Mouse (Mus musculus) cerebellum, adult 11 months (tissue): ENCODE measurements at regions not wholly inside any gene's neighbourhood (a gene's known extent, or its start where the extent isn't known, plus 50 kb on each side); places are given as distances from the start of the nearest gene placed in this dataset.

Experiments
- DNase-seq: peaks from one replicate; pipeline ENCODE4 v3.0.0; 2022

- peak; percentile 58 for DNase-seq
Measured at GRCm38 (mm10) chr14:24956528-24957210, 469.7 kb downstream of the Rps24 start.

DNA sequence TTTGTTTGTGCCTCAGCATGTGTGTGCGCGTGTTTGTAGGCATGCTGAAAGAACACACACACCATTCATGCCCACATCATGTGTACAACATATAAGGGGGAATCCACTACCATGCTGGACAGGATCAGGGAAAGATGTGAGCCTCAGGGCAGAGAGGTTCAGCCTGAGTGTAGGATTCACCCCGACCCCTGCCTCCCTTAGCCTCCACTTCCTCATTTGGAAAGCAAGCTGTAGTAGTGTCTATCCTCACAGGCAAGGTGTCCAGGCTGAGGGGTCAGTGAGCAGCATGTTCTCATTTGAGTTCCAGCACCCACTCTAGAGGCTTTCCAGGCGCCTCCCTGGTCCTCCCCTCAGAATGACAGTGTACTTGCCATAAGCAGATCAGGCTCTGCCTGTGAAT, 470.5 kb downstream of the Rps24 start:
- no peak for DNase-seq

DNA sequence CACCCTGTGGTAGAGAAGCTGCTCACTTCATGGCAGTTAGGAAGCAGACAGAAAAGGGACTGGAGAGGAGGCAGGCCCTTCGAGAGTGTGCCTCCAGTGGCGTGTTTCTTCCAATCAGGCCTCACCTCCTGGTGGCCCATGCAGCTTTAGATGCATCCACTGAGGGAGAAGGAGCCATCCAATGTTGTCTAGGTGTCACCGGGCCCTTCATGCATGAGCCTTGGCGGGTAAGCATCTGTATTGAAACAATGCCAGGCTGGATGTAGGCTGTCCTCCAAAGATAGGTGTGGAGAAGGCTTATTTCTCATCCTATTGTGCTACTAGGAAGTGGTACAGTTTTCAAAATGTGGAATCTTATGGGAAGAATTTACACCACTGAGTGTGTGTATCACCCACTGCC, 471.9 kb downstream of the Rps24 start:
- DNase-seq = no peak

- DNase-seq = no peak
Measured at GRCm38 (mm10) chr14:24959401-24959800, 472.5 kb downstream of the Rps24 start.

- peak; percentile 91 for DNase-seq
Measured at GRCm38 (mm10) chr14:24960082-24960482, 473.2 kb downstream of the Rps24 start.

GRCm38 (mm10) chr14:24960875-24961274, 473.9 kb downstream of the Rps24 start:
- no peak for DNase-seq

DNA sequence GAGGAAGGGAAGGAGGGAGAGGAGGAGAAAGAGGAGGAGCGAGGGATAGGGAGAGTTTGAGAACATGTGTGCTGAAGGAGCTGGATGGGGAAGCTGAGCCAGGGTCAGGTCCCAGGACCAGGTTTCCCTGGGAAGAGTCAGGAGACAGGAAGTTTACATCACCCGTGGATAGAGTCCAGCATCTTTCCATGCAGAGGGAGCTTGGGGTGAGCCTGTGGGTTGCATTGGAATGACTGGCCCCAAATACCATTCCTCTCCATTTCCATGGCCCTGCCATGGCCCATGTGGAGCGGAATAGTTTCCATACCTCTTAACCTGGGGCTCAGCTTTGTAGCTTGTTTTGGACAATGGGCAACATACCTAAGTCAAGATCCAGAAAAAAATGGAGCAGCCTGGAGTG, 474.8 kb downstream of the Rps24 start:
- no peak for DNase-seq

DNA sequence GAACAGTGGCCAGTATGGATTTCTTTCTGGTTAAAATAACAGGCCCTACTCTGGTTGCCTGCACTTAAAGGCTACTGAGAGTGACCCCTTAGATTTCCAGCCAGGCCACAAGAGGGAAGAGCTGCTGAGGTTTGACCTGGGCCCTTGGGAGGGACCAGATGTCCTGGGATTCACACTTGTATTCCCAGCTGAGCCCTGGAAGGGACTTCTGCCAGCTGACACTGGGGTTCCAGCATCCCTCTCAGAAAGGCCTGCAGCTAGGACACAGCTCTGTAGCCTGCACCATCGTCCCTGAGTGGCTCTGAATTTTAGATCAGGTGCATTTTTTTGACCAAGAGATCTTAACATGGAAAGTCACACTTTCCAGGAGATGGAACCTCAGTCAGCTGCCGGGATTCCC, 482.7 kb downstream of the Rps24 start:
- no peak for DNase-seq

DNA sequence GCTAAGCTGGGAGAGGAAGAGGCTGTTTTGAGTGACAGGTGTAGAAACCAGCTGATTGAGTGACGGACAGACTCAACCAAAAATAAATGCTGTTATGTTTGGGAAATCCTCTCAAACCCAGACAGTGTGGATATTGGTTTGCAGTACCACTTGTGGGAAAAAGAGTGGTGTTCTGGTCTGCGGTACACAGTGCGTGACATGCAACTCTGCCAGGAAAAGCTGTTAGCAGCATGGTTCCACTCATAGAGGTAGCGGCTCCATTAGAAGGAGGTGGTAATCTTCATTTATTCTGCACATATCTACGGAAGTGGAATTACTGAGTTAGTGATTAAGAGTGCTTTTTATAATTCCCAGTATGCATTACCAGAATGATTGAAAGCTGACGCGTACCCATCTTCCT, 485.4 kb downstream of the Rps24 start:
- DNase-seq = no peak

DNA sequence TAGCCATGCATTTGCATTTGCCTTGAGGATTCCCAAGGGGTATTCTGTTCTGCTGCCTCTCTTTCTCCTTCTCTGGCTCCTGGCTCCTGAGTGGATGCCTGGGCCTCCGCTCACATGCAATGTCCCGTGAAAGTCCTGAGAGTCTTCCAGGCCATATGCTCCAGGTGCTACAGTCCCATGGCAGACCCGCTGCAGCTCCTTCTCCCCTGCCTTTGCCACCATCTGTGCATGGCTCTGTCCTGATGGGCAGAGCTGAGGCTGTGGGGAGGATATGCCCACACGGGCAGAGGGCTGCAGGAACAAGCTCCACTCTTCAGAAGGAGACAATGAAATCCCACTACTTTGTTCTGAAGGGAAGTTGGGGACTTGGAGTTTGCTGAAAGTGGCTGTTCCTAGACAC, 485.9 kb upstream of the Zmiz1 start:
- DNase-seq = peak; percentile 84

DNA sequence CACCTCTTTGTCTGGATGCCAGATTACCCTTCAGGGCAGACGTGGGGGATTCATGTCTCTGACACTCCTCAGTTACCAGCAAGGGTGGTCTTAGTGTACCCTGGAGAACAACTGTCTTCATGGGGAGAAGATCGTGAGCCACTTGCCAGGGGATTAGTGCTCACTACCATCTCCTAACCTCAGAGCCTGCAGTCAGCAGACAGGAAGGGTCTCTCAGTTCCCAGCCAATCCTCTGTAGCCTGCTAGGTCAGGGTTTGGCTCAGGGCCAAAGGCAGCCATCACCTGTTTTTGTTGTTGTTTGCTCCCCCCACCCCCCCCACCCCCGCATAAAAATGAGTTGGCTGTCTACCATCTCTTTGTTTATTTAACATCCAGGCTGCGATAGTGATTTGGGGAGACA, 485.4 kb upstream of the Zmiz1 start:
- DNase-seq = peak; percentile 54

DNA sequence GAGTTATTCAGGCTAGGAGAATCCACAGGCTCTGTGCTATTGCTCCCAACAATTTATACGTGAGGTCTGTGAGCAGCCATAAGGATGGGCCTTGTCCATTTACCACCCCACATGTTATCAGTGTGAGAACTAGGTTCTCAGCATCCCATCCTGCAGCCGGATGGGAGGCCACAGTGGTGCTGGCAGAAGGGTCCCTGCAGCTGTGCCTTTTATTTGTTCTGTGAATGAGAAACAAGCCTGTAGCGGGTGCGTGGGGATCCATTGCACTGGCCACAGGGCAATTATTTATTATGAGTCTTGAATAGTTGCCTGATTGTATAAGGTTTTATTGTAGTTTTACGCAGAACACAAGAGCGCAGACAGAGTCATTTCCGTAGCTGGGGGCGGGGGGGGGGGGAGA, 476.5 kb upstream of the Zmiz1 start:
- no peak for DNase-seq

- DNase-seq = no peak
Measured at GRCm38 (mm10) chr14:24983279-24983678, 475.7 kb upstream of the Zmiz1 start.

GRCm38 (mm10) chr14:24985806-24986359, 473.1 kb upstream of the Zmiz1 start:
- no peak for DNase-seq

DNA sequence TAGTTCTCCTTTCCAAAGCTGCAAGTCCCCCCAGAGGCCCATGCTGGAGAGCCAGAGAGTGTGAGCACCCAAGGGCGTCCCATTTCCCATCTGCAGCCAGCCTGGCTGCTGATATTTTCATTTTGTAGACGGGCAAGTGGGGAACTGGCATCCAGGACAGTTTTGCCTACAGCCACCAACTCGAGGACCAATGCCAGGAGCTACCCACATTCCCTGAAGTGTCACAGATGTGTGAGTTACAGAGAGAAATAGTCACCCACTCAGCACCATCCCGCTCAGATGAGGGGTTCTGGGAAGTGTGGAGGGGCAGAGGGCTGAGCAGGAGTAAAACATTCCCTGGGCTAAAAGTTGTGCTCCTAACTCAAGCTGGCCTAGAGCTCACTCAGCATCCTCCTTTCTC, 472.6 kb upstream of the Zmiz1 start:
- no peak for DNase-seq

GRCm38 (mm10) chr14:24993751-24994658, 465.0 kb upstream of the Zmiz1 start:
- DNase-seq = no peak

DNA sequence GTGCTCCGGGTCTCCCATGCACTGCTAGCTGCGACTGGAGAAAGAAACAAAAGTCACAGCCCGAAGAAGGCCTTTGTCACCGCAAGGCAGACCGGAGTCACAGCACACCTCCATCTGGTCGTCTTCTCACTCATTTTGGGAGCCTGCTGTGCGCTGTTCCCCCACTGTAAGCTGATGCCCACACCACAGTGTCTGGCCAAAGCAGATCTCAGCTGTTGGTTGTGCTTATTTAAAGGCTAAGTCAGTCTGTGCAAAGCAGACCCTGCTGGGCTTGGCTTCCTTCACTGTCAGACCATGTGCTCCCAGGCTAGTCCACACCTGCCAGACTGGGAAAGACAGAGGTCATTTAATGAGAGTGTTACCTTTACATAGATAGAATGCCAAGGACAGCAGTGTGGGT, 463.8 kb upstream of the Zmiz1 start:
- peak; percentile 49 for DNase-seq

- DNase-seq = no peak
Measured at GRCm38 (mm10) chr14:24997786-24998509, 461.0 kb upstream of the Zmiz1 start.

GRCm38 (mm10) chr14:24999008-24999572, 459.9 kb upstream of the Zmiz1 start:
- no peak for DNase-seq

DNA sequence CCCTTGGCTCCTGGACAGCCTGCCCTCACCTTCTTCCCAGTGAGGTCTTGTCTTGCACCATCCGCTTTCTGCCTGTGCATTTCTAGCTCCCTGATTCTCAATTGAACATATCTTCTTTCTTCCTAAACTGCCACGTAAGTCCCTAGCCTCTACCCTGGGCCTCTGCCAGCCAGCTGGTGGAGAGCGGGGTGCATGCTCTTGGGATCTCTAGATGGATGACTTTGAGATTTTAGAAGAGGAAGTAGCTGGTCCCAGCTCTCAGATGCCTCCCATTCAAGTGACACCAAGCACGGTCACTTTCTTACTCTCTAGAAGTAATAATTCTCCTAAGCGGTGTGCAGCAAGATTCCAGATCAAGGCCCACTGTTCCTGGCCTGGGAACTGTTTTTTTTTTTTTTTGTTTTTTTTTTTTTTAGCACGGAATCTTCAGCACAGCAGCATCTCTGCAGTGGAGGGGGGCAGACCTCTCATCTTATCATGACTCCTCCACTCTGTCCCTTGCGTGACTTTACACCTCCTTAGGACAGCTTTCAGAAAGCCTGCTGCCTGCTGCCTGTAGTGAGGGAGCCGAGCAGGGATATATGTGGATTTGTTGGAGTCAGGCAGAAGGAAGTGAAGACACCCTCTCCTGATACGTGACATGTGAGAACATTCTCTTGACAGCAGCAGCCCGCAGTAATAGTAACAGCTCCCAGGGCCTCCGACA, 453.6 kb upstream of the Zmiz1 start:
- DNase-seq = no peak

DNA sequence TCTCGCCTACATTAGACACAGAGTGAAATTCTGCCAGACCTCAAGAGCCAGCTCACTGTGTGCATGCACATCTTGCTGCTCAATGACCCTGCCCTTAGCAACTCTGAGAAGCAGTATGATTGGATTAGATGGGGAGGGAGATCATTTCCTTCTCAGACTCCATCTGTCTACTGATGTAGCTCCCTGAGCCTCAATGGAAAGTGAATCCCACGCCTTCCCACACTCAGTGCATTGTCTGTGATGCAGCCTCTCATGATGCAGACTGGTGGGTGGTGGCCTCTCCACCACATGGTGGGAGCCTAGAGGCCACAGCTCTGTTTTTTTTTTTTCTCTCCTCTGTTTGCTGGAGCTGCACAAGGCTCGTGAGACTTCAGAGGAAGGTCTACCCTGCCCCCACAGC, 447.1 kb upstream of the Zmiz1 start:
- no peak for DNase-seq
